Mouse (Mus musculus) erythroblast, embryonic 14.5 days (primary cell): ENCODE results near the gene E2f6. TPM values are rescaled to one million over a fixed set of nuclear protein-coding genes. Genes with fewer than 3 reads are reported as not detected.

Experiments used
- H3K27me3 ChIP-seq: 2 replicates; pipeline ENCODE4 v1.6.1; 2012; ENCODE audit warnings: inconsistent platforms; ENCODE audit not compliant: control insufficient read depth
- H3K36me3 ChIP-seq: 2 replicates; pipeline ENCODE4 v1.6.1; 2012; ENCODE audit warnings: mild to moderate bottlenecking, inconsistent platforms; ENCODE audit not compliant: control insufficient read depth
- H3K4me1 ChIP-seq: 2 replicates; pipeline ENCODE4 v1.6.1; 2012; ENCODE audit warnings: inconsistent platforms; ENCODE audit not compliant: control insufficient read depth
- H3K4me3 ChIP-seq: replicated peaks from 2 replicates; pipeline ENCODE3; 2012; ENCODE audit warnings: moderate library complexity, mild to moderate bottlenecking, inconsistent platforms
- H3K9me3 ChIP-seq: 2 replicates; pipeline ENCODE4 v1.6.1; 2012; ENCODE audit warnings: low read length, inconsistent platforms, mixed read lengths; ENCODE audit not compliant: control insufficient read depth
- GATA1 ChIP-seq: IDR thresholded peaks from 2 replicates; pipeline ENCODE4 v1.6.1; 2012; ENCODE audit warnings: low read length, inconsistent platforms, mixed read lengths
- TAL1 ChIP-seq: IDR thresholded peaks from 3 replicates; pipeline ENCODE4 v1.6.1; 2012; ENCODE audit warnings: low read length, inconsistent platforms, mixed read lengths
- polyA plus RNA-seq: library from polyadenylated mRNA; stranded (reverse); fragments of >175 nt; gene quantifications from 2 replicates; pipeline ENCODE4 v1.2.3, GENCODE M21; 2012

The E2f6 gene
- polyA plus RNA-seq, 1 experiment: 0.53 TPM

DNA sequence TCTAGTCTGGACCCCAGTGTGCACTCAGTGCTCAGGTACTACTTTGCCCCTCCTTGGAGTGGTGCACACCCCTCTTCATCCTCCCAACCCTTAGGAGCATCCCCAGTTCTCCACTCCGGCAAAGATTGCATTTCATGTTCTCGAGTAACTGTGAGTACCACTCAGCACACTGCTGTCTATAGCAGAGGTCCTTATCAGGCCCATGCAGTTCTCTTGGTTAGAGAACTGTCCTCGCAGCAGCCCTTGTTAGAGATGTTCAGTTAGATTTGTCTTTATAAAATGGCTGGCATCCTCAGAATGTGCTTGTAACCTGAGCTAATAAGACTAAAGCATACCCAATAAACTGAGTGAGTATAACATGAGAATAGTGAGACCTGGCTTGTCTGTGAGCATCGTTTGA lies 6.4 kb downstream of the E2f6 start:
- H3K36me3 ChIP-seq: peaks cover 83% of the 10 kb centered on the region
- TF ChIP-seq TAL1 (no peak), GATA1 (no peak)
- no peaks in the 10 kb centered on the region for H3K9me3 ChIP-seq
- no peak overlapping the region for H3K4me3 ChIP-seq
- no peaks in the 10 kb centered on the region for H3K27me3 ChIP-seq
- H3K4me1 ChIP-seq: peaks cover 14% of the 10 kb centered on the region

DNA sequence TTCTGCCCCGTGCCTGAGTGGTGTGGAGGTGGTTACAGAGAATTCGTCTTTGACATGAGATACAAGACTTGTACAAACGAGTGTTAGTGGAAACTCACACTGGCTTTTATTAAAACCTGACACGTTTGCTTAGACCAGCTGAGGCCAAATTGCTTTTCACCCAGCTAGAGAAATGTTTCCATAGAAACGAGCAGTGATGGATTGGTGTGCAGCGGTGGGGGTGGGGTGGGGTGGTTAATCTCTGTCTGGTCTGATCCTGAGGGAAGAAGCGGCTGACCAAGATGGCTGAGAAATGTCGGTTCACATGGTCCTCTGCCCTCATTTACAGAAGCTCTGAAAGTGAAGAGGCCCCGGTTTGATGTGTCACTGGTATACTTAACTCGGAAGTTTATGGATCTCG lies 7.8 kb downstream of the E2f6 start:
- Histone ChIP-seq H3K4me1 (peaks cover 5% of the 10 kb centered on the region; the same call in 1 of the 2 replicates), H3K27me3 (no peaks in the 10 kb centered on the region), H3K36me3 (peaks cover 91% of the 10 kb centered on the region), H3K4me3 (no peak overlapping the region), H3K9me3 (no peaks in the 10 kb centered on the region)
- TF ChIP-seq GATA1 (no peak), TAL1 (no peak)

DNA sequence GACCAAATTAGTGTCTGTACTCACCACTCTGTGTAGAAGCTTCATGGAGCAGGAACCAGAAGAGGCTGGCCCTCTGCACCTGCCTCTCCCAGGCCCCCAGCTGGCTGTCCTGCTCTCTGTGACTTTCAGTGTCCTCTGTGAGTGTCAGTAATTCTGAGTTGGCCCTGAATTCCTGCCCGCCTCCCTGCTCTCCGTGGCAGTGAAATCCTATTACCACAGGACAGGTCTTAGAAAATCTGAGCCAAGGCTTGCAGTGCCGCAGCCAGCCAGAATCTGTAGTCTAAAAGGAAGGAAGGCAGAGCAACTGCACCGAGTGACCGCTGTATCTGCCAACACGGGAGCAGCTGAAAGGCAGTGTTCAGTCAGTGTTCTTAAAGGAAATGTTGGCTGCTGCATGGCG lies 10.0 kb downstream of the E2f6 start:
- Histone ChIP-seq H3K4me1 (peaks cover 5% of the 10 kb centered on the region; the same call in 1 of the 2 replicates), H3K4me3 (no peak overlapping the region), H3K9me3 (no peaks in the 10 kb centered on the region), H3K27me3 (no peaks in the 10 kb centered on the region), H3K36me3 (peaks cover 89% of the 10 kb centered on the region)
- TF ChIP-seq TAL1 (no peak), GATA1 (no peak)

DNA sequence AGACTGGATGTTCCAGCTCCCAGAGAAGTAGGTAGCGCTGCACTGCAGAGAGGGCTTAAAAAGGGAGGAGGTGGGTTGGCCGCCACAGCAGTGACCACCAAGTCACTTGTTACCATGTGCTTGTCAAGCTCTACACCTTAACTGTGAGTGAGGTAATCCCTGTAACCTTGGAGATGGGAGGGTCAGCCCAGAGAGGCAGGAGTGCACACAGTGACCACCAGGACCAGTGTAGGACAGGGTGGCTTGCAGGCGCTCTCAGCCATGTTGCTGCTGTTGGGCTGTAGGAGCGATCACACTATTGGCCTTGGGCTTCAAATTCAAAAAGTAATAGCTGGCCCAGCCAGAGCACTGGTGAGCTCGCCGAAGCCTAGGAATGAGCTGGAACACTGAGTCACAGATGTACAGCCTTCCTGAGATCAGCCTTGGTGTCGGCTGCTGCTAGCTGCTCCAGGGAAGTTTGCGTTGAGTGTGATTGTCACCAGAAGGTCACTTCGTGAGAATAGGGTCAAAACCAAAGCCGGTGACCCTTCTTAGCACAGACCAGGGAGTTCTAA lies 11.5 kb downstream of the E2f6 start:
- Histone ChIP-seq H3K27me3 (no peaks in the 10 kb centered on the region), H3K36me3 (peaks cover 82% of the 10 kb centered on the region), H3K4me3 (no peak overlapping the region), H3K9me3 (no peaks in the 10 kb centered on the region), H3K4me1 (no peaks in the 10 kb centered on the region)
- TF ChIP-seq GATA1 (no peak), TAL1 (no peak)

DNA sequence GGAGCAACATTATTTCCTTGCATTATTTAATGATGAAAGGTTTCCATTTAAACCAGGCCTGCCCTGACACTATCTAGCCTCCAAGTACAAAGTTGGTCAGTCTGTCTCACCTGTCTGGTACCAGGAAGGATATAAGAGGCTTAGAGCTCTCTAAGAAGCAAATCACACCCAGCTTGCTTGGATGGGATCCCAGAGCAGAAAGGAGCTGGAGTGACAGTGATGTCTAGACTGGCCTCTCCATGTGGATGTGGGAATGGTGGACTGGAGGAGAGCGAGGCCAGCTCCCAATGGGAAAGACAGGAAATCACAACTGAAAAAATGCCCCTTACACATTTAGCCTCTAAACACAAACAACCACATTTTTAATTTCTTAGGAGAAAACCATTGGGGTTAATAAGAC lies 12.9 kb downstream of the E2f6 start:
- Histone ChIP-seq H3K4me3 (no peak overlapping the region), H3K27me3 (no peaks in the 10 kb centered on the region), H3K4me1 (no peaks in the 10 kb centered on the region), H3K36me3 (peaks cover 73% of the 10 kb centered on the region), H3K9me3 (no peaks in the 10 kb centered on the region)
- TF ChIP-seq GATA1 (no peak), TAL1 (no peak)

DNA sequence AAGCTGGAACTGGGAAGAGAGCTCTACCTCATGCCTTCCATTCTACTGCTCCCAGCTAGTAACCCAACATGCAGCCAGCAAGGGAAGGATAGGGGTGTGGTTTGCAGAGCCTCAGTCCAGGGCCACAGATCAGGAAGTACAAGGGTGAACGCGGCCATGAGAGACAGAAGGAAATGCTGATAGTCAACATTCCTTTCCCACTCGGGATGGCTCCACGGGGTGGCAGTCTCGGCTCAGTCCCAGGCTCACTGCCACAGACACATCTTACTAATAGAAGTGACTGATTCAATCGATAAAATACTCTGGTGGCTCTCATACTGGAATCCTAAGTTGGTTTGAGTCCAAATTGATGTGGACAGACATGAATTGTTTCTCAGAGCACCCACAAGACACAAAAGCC lies 17.7 kb downstream of the E2f6 start:
- H3K9me3 ChIP-seq: no peaks in the 10 kb centered on the region
- no peaks in the 10 kb centered on the region for H3K4me1 ChIP-seq
- no peaks in the 10 kb centered on the region for H3K27me3 ChIP-seq
- H3K36me3 ChIP-seq: peaks cover 28% of the 10 kb centered on the region
- no peak overlapping the region for H3K4me3 ChIP-seq
- TF ChIP-seq TAL1 (no peak), GATA1 (no peak)

DNA sequence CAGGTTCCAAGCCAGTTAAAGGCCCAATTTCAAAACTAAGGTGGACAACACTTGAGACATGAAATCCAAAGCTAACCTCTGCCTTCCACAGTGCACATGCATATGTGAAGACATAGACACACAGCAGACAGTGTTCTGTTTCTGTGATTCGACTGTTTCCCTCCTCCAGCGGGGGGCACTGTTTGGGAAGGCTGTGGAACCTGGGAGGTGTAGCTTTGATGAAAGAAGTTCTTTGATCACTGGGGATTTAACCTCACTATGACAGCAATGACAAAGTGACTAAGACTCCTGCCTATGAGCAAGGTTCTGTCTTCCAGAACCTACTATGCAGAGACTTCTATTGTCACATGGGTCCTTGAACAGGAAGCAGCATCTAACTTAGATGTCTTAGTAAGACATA lies 19.0 kb downstream of the E2f6 start:
- H3K36me3 ChIP-seq: peaks cover 17% of the 10 kb centered on the region
- no peaks in the 10 kb centered on the region for H3K9me3 ChIP-seq
- TF ChIP-seq TAL1: no peak
- no peaks in the 10 kb centered on the region for H3K27me3 ChIP-seq
- H3K4me1 ChIP-seq: no peaks in the 10 kb centered on the region
- no peak overlapping the region for H3K4me3 ChIP-seq

DNA sequence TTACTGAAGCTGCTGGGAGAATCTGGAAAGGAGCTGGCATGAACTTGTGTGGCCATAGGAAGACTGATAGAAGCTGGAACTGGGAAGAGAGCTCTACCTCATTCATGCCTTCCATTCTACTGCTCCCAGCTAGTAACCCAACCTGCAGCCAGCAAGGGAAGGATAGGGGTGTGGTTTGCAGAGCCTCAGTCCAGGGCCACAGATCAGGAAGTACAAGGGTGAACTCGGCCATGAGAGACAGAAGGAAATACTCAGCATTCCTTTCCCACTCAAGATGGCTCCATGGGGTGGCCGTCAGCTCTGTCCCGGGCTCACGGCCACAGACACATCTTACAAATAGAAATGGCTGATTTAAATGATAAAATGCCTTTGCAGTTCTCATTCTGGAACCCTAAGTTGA lies 20.3 kb downstream of the E2f6 start:
- TF ChIP-seq TAL1 (no peak), GATA1 (no peak)
- no peaks in the 10 kb centered on the region for H3K4me1 ChIP-seq
- H3K36me3 ChIP-seq: peaks cover 4% of the 10 kb centered on the region

DNA sequence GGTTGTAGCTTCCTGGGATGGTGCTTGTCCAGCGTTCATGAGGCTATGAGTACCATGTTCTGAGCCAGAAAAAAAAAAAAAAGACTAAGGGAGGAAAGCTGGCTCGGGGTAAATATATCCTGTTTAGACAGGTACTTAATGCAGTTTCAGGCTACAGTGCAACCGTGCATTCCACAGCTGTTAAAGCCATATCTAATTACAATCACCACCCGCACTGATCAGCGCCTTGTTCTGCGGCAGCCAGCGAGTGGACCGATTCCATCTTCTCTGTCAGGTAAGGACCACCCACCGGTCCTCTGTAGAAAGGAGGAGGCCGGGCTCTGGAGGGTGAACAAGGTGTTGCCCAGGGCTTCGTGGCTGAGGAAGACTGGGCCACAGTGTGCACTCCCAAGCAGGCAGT lies 23.9 kb downstream of the E2f6 start:
- H3K9me3 ChIP-seq: no peaks in the 10 kb centered on the region
- H3K4me1 ChIP-seq: no peaks in the 10 kb centered on the region
- H3K36me3 ChIP-seq: no peaks in the 10 kb centered on the region
- TF ChIP-seq TAL1: no peak
- TF ChIP-seq GATA1: no peak
- no peaks in the 10 kb centered on the region for H3K27me3 ChIP-seq
- H3K4me3 ChIP-seq: no peak overlapping the region

More for the DNA sequence above, 20.3 kb downstream of the E2f6 start:
- no peaks in the 10 kb centered on the region for H3K27me3 ChIP-seq
- no peak overlapping the region for H3K4me3 ChIP-seq
- no peaks in the 10 kb centered on the region for H3K9me3 ChIP-seq

DNA sequence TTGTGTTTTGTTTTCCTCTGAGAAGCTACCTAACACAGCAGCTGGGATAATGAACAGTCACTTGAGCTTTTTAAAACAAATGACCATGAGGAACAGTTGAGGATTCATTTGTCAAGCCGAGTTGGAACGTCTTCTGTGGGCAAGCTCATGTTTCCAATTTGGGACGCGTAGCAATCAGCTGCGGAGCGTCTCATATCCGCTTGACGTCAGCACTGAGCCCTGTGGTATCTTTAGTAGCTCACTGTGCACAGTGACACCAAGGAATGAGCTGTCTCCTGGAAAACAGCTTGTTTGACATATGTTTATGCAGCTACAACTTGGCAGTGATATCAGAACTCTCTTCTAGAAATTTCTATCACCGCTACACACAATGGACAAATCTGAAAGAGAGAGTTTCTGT lies 25.4 kb downstream of the E2f6 start:
- no peaks in the 10 kb centered on the region for H3K9me3 ChIP-seq
- no peaks in the 10 kb centered on the region for H3K4me1 ChIP-seq
- H3K27me3 ChIP-seq: no peaks in the 10 kb centered on the region
- H3K36me3 ChIP-seq: no peaks in the 10 kb centered on the region
- no peak overlapping the region for H3K4me3 ChIP-seq
- no peak for TF ChIP-seq TAL1
- no peak for TF ChIP-seq GATA1
